Mouse (Mus musculus) neural tube, embryonic 12.5 days (tissue): ENCODE measurements around the gene Ugcg. TPM values are rescaled to one million over a fixed set of nuclear protein-coding genes. Genes with fewer than 3 reads are reported as not detected.

ENCODE experiments used
- ATAC-seq: fragments of 200-750 bp; cut with Nextera tagmentation; 2 replicates; pipeline ENCODE4 v1.8.0; 2017; ENCODE audit warnings: low read depth, mild to moderate bottlenecking, moderate TSS enrichment, moderate library complexity; ENCODE audit not compliant: low FRiP score
- H3K27ac ChIP-seq: fragments of 300-500 bp; sonication (generic); 2 replicates; pipeline ENCODE4 v1.5.1; 2016
- H3K27me3 ChIP-seq: fragments of 300-500 bp; sonication (generic); replicated peaks from 2 replicates; pipeline ENCODE4 v1.6.1; 2016; ENCODE audit warnings: mild to moderate bottlenecking
- H3K36me3 ChIP-seq: fragments of 300-500 bp; sonication (generic); 2 replicates; pipeline ENCODE4 v1.6.1; 2016; ENCODE audit warnings: mild to moderate bottlenecking
- H3K4me1 ChIP-seq: fragments of 300-500 bp; sonication (generic); 2 replicates; pipeline ENCODE4 v1.6.1; 2016
- H3K4me2 ChIP-seq: fragments of 300-500 bp; sonication (generic); replicated peaks from 2 replicates; pipeline ENCODE4 v1.6.1; 2016; ENCODE audit warnings: mild to moderate bottlenecking
- H3K4me3 ChIP-seq: fragments of 300-500 bp; sonication (generic); 2 replicates; pipeline ENCODE4 v1.5.1; 2016
- H3K9ac ChIP-seq: fragments of 300-500 bp; sonication (generic); 2 replicates; pipeline ENCODE4 v1.6.1; 2016; ENCODE audit warnings: mild to moderate bottlenecking
- H3K9me3 ChIP-seq: fragments of 300-500 bp; sonication (generic); 2 replicates; pipeline ENCODE4 v1.6.1; 2016; ENCODE audit warnings: mild to moderate bottlenecking
- WGBS: fragments of 180-500 bp; shearing (Covaris S2); methylation state at CpG from one replicate; pipeline ENCODE4 v1.1.7; 2016; 5-methylcytosine and 5-hydroxymethylcytosine counted together
- polyA plus RNA-seq: library from polyadenylated mRNA; unstranded; fragments of >200 nt; fragmentation: Nextera tagmentation; extraction: Ambion mirVana; gene quantifications from 2 replicates; pipeline ENCODE4 v1.2.1, GENCODE M21; 2016

Ugcg gene
- polyA plus RNA-seq, 1 experiment from 2014 or later = 15.8 TPM

DNA sequence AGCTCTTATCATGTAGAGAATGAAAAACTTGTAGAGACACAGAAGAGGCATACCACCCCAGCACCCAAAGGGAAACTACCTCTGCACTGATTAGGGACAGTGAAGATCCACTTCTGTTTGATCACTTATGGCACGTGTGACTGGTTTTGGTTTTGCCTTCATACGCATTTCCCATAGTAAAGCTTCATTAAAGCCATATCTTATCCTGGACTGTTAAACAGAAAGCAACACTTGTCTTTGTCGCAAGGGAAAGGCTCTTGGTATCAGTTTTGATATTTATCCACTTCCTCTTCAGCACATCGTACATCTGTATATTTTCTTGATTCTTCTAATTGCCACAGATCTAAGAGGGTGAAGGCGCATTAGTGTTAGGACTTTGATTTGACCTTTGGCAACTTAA, 25.6 kb downstream of the Ugcg start:
- Histone ChIP-seq H3K4me1 (no peaks in the 10 kb centered on the region), H3K4me3 (no peak overlapping the region), H3K9ac (no peak overlapping the region), H3K4me2 (no peak overlapping the region), H3K9me3 (no peaks in the 10 kb centered on the region), H3K27ac (no peak overlapping the region), H3K27me3 (no peaks in the 10 kb centered on the region), H3K36me3 (peaks cover 10% of the 10 kb centered on the region; the same call in 1 of the 2 replicates)
- ATAC-seq = no peak
- WGBS = 92% methylated on average over 5 of the region's 5 CpGs

DNA sequence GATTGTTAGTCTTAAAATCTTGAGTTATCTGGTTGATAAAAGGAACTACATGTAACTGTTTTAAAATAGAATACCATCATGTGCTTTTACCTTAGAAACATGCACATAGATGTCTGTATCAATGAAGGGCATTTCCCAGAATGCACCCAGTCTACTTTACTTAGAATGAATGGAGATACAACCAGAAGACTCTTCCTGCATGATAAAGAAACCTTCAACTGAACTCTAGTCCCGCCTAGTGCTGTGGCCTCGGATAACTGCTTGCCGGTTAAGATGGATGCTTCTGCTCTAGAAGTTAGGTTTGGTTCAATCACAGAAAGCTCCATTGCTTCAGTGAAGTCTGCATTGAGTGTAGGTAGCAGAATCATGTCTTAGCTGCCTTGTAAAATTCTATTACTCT, 26.5 kb downstream of the Ugcg start:
- H3K9me3 ChIP-seq = no peaks in the 10 kb centered on the region
- no peak for ATAC-seq
- no peak overlapping the region for H3K4me2 ChIP-seq
- H3K4me1 ChIP-seq = no peaks in the 10 kb centered on the region
- no peak overlapping the region for H3K27ac ChIP-seq
- H3K4me3 ChIP-seq = no peak overlapping the region
- WGBS = 90% methylated on average over 3 of the region's 3 CpGs
- no peak overlapping the region for H3K9ac ChIP-seq
- no peaks in the 10 kb centered on the region for H3K27me3 ChIP-seq
- H3K36me3 ChIP-seq = peaks cover 16% of the 10 kb centered on the region; the same call in 1 of the 2 replicates

DNA sequence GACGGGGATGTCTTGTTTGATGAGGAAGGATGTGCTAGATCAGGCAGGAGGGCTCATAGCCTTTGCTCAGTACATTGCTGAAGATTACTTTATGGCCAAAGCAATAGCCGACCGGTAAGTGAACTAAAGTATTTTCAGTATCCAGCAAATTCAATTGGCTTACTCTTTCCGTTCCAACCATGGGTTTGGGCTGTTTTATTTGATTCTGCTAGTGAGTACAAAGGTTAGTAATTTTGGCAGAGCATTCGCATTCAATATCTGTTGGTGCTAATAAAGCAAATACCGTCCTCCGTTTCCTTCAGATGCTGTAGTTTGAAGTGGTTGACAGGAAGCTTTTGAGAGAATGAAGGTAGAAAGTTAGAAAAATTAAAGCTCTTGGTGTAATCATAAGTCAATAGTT, 28.0 kb downstream of the Ugcg start:
- H3K27ac ChIP-seq = no peak overlapping the region
- H3K36me3 ChIP-seq = peaks cover 20% of the 10 kb centered on the region; the same call in 1 of the 2 replicates
- H3K9me3 ChIP-seq = no peaks in the 10 kb centered on the region
- no peak overlapping the region for H3K4me2 ChIP-seq
- ATAC-seq = no peak
- WGBS = 96% methylated on average over 7 of the region's 7 CpGs
- H3K9ac ChIP-seq = no peak overlapping the region
- no peak overlapping the region for H3K4me3 ChIP-seq
- no peaks in the 10 kb centered on the region for H3K4me1 ChIP-seq
- no peaks in the 10 kb centered on the region for H3K27me3 ChIP-seq

DNA sequence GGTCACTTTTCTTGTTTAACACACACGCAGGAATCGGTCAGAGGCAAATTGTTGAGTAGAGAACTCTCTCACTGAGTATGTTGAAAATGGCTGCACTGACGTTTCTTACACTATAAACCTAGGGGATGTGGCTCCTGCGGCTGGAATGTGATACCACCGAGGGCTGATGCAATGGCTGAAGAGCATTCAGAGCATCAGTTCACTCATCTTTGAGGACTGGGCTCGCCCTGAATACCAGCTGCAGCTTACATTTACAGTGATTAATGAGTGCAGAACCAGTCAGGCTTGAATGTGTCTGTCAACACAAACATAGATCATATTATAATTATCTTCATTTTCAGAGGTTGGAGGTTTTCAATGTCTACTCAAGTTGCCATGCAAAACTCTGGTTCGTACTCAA, 29.1 kb downstream of the Ugcg start:
- Histone ChIP-seq H3K27me3 (no peaks in the 10 kb centered on the region), H3K9me3 (no peaks in the 10 kb centered on the region), H3K27ac (no peak overlapping the region), H3K36me3 (peaks cover 25% of the 10 kb centered on the region; the same call in 1 of the 2 replicates), H3K4me1 (no peaks in the 10 kb centered on the region), H3K4me3 (no peak overlapping the region), H3K4me2 (no peak overlapping the region), H3K9ac (no peak overlapping the region)
- 86% methylated on average over 7 of the region's 7 CpGs for WGBS
- no peak for ATAC-seq

DNA sequence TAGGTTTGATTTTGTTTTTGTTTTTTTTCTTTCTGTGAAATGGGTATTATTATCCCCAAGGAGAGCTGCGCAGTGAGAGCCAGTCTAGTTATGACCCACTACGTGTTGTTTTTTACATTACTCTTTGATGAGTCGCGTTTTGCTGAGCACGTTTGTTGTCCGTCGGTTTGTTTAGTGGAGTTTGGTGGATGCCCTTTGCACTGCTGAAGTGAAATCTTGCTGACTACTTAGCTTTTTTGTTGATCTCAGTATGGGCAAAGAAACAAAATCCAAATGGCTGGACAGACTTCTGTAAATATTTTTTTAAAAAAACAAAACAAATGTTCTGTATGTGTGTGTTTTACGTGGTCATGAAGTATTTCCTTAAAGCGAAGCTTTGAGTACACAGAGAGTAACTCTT, 33.2 kb downstream of the Ugcg start:
- no peak overlapping the region for H3K9ac ChIP-seq
- H3K27me3 ChIP-seq = no peaks in the 10 kb centered on the region
- H3K27ac ChIP-seq = no peak overlapping the region
- 96% methylated on average over 9 of the region's 9 CpGs for WGBS
- H3K36me3 ChIP-seq = peaks cover 28% of the 10 kb centered on the region; the same call in 1 of the 2 replicates
- H3K4me2 ChIP-seq = no peak overlapping the region
- no peak overlapping the region for H3K4me3 ChIP-seq
- no peaks in the 10 kb centered on the region for H3K4me1 ChIP-seq
- H3K9me3 ChIP-seq = no peaks in the 10 kb centered on the region
- ATAC-seq = no peak

DNA sequence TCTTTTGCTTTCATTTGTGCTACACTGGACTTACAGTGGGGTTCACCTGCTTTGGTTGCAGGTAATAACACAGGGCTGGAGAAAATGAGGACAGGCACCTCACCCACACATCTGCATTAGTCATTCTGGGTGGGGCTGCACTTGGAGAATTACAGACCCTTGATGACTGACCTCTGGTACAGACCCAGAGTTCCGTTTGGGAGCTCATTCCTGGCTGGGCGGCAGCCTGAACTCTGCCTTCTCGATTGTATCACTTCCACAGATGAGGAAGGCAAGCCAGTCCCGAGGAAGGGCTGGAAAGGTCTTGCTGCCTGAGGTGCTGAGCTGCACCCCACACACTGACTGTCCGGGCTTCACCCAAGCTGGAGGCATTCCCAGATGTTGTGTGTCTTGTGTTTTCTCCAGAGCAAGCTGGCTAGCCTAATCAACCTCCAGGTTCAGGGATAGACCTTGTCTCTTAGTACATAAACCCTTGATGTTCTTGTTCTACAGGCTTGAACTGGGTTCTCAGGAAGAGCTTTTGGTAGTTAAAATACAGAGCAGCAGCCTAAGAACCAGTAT, 34.1 kb downstream of the Ugcg start:
- no peaks in the 10 kb centered on the region for H3K4me1 ChIP-seq
- WGBS = 90% methylated on average over 5 of the region's 5 CpGs
- no peak overlapping the region for H3K4me3 ChIP-seq
- H3K4me2 ChIP-seq = no peak overlapping the region
- peaks cover 26% of the 10 kb centered on the region; the same call in 1 of the 2 replicates for H3K36me3 ChIP-seq
- no peak overlapping the region for H3K9ac ChIP-seq
- H3K27me3 ChIP-seq = no peaks in the 10 kb centered on the region
- ATAC-seq = no peak
- H3K27ac ChIP-seq = no peak overlapping the region
- H3K9me3 ChIP-seq = no peaks in the 10 kb centered on the region

DNA sequence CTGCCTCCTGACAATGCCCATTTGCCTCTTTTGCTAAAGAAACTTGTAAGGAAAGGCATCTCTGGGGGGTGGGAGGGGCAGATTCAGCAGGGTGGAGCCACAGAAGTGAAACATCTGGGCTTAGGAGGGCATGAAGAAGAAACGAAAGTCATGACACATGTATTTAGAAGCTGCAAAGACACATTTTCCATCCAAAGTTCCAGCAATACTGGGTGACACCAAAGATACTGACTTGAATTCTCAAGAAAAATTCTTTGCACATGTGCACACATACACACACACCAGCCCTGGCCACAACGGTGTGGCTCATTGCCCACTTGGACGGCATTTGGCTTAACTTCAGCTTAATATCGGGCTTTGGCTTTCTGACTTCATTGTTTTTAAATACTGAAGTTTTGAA, 35.8 kb downstream of the Ugcg start:
- peaks cover 22% of the 10 kb centered on the region; the same call in 1 of the 2 replicates for H3K36me3 ChIP-seq
- H3K4me1 ChIP-seq = no peaks in the 10 kb centered on the region
- H3K27me3 ChIP-seq = no peaks in the 10 kb centered on the region
- H3K9me3 ChIP-seq = no peaks in the 10 kb centered on the region
- H3K27ac ChIP-seq = no peak overlapping the region
- no peak overlapping the region for H3K4me3 ChIP-seq
- no peak overlapping the region for H3K9ac ChIP-seq
- ATAC-seq = no peak
- 95% methylated on average over 4 of the region's 4 CpGs for WGBS
- no peak overlapping the region for H3K4me2 ChIP-seq

DNA sequence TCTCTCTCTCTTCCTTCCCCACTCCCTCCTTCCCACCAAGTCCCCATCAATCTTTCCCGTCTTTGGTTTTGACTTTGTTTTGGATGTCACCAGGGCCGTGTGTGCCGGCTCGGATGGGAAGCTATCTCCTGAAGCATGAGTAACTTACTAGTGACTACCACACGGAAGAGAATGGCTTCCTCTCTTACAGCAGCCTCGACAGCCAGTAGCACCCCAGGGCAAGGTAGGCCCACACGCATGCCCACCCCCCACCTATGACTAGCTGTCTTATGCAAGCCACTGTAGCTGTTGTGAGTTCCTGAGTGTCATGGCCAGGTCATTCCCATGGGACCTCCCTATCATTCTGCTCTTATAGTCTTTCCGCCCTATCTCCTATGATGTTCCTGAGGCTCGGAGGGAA, 38.0 kb downstream of the Ugcg start:
- peaks cover 14% of the 10 kb centered on the region; the same call in 1 of the 2 replicates for H3K36me3 ChIP-seq
- H3K4me1 ChIP-seq = no peaks in the 10 kb centered on the region
- no peak overlapping the region for H3K4me3 ChIP-seq
- no peak overlapping the region for H3K27ac ChIP-seq
- 93% methylated on average over 9 of the region's 9 CpGs for WGBS
- no peaks in the 10 kb centered on the region for H3K27me3 ChIP-seq
- H3K4me2 ChIP-seq = no peak overlapping the region
- no peak for ATAC-seq
- no peak overlapping the region for H3K9ac ChIP-seq
- H3K9me3 ChIP-seq = no peaks in the 10 kb centered on the region

DNA sequence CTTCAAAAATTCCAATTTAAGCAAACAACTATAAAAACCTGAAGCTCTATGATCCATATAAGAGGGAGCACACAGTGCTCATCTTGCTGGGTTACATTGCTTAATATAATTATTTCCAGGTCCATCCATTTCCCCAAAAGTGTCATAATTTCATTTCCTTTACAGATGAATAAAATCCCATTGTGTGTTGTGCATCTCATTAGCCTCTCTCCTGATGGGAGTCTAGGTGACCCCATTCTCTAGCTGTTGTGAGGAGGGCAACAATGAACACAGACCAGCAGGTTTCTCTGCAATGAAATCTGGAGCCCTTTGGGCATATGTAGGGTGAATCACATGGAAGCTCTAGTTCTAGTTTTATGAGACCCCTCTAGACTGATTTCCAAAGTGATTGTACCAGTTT, 39.9 kb downstream of the Ugcg start:
- Histone ChIP-seq H3K4me2 (no peak overlapping the region), H3K4me1 (no peaks in the 10 kb centered on the region), H3K27ac (no peak overlapping the region), H3K4me3 (no peak overlapping the region), H3K9ac (no peak overlapping the region), H3K9me3 (no peaks in the 10 kb centered on the region), H3K36me3 (peaks cover 1% of the 10 kb centered on the region; the same call in 1 of the 2 replicates), H3K27me3 (no peaks in the 10 kb centered on the region)
- ATAC-seq = no peak

DNA sequence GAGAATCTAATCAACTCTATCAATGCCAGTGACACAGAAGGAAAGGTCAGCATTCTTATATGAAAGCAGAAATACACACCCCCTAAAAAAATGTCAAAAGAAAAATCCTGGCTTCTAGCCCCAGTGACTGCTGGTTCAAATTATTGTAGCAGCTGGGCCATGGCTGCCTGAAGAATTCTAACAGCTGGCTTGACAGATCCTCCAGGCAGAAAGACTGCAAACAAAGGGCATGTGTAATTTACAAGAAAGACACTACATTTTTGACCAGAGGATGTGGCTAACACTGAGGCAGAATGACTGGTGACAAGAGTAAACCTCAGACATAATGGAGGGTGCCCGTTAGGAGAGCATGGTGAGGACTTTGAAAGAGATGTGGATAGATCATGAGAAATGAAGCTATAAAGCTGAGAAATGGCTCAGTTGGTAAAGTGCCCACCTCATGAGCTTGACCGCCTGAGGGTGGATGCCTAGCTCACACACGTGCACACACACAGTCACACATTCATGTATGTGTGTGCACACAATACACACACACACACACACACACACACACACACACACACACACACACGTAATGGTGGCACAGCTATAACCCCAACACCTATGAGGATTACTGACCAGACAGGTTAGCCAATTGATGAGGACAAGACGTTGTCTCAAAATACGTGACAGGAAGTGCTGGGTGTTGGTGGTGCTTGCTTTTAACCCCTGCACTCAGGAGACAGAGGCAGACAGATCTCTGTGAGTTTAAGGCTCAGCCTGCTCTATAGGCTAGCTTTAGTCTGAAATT, 42.4 kb downstream of the Ugcg start:
- 90% methylated on average over 6 of the region's 6 CpGs for WGBS
- H3K27me3 ChIP-seq = no peaks in the 10 kb centered on the region
- H3K4me2 ChIP-seq = no peak overlapping the region
- H3K4me1 ChIP-seq = no peaks in the 10 kb centered on the region
- H3K4me3 ChIP-seq = no peak overlapping the region
- H3K27ac ChIP-seq = no peak overlapping the region
- H3K9me3 ChIP-seq = no peaks in the 10 kb centered on the region
- H3K9ac ChIP-seq = no peak overlapping the region
- ATAC-seq = no peak
- no peaks in the 10 kb centered on the region for H3K36me3 ChIP-seq

DNA sequence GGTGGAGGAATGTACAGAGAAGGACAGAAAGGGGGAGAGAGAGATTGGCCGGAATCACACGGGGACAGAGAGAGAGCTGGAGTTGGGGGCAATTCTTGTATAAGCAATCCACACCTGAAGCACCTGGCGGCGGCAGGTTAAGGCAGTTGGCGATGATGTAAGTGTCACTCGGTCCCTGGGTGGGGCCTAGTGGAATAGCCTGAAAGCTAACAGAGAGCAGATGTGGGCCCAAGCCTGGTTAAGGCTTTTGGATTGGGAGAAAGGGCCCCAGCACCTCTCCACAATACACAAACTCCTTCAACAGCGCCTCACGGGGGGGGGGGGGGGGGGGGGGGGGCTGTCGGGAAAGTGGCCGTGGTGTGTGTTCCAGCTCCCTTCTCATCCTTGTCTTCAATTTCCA, 45.0 kb downstream of the Ugcg start:
- ATAC-seq = no peak
- Histone ChIP-seq H3K9ac (no peak overlapping the region), H3K27ac (no peak overlapping the region), H3K4me3 (no peak overlapping the region), H3K27me3 (no peaks in the 10 kb centered on the region), H3K9me3 (no peaks in the 10 kb centered on the region), H3K4me1 (no peaks in the 10 kb centered on the region), H3K4me2 (no peak overlapping the region), H3K36me3 (no peaks in the 10 kb centered on the region)
- 96% methylated on average over 8 of the region's 10 CpGs for WGBS

DNA sequence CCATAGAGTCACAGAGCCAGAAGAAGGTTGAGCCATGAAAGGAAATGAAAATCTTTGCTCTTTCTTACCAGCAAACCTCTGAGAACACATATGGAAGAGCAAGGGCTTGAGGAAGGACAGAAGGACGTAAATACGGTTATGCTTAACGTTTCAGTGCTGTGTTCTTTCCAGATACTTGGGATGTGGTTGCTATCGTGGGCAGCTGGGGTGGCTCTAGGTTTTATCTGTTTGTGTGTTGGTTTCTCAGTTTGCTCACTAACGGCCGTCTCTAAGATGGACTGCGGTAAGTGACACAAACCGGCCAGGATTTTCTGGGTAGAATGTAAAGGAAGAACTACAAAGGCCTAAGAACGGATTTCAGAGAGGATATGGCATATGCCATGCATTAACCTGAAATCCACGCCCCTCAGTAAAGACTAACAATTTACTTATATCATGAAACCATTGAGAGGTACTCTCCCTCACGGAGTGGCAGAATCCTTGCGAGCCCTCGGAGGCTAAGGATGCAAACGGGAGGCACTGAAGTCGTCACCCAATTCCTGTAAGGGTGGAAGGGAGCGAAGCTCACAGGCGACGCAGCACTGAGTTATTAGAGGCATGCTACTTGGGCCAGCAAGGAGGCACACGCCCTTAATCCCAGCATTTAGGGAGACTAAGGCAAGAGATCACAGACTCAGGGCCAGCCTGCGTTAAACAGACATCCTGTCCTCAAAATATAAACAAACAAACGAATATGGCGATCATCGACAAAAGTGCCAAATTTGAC, 45.6 kb downstream of the Ugcg start:
- WGBS = 92% methylated on average over 23 of the region's 23 CpGs

More for the DNA sequence above, 45.6 kb downstream of the Ugcg start:
- Histone ChIP-seq H3K4me3 (no peak overlapping the region), H3K27me3 (no peaks in the 10 kb centered on the region), H3K9ac (no peak overlapping the region), H3K27ac (no peak overlapping the region), H3K9me3 (no peaks in the 10 kb centered on the region), H3K36me3 (no peaks in the 10 kb centered on the region), H3K4me2 (no peak overlapping the region), H3K4me1 (no peaks in the 10 kb centered on the region)
- no peak for ATAC-seq
